Mouse (Mus musculus): ENCODE measurements around the gene Sirt7. TPM values are rescaled to one million over a fixed set of nuclear protein-coding genes. Genes with fewer than 3 reads are reported as not detected.
"Not testable (repeated sequence)": the region's sequence is repeated elsewhere in the genome, so short reads cannot be mapped to it uniquely, and the experiment has no call there.

The Sirt7 gene
- polyA plus RNA-seq, 1 experiment from 2014 or later: 25.6 TPM

GRCm38 (mm10) chr11:120598283-120598989 lies 26.6 kb downstream of the Sirt7 start, which contains the start of the genes Alyref and Anapc11:
Gene Alyref (minus strand): TSS chr11:120598365.
Gene Anapc11 (plus strand): TSS chr11:120598421.
- under 1% methylated on average over 85 of the region's 88 CpGs for WGBS
- Histone ChIP-seq H3K4me2 (replicated peaks) (peak within 1 kb of the TSS; percentile 93), H3K27ac (peak within 1 kb of the TSS; percentile 93), H3K4me3 (peak within 1 kb of the TSS; percentile 92), H3K36me3 (peaks cover 70% of the 10 kb centered on the region), H3K9me3 (no peaks in the 10 kb centered on the region), H3K4me1 (peaks cover 28% of the 10 kb centered on the region), H3K27me3 (no peaks in the 10 kb centered on the region), H3K9ac (peak within 1 kb of the TSS; percentile 99)
- peak; percentile 98 for ATAC-seq (ENCODE audit: low FRiP score, low read depth)

DNA sequence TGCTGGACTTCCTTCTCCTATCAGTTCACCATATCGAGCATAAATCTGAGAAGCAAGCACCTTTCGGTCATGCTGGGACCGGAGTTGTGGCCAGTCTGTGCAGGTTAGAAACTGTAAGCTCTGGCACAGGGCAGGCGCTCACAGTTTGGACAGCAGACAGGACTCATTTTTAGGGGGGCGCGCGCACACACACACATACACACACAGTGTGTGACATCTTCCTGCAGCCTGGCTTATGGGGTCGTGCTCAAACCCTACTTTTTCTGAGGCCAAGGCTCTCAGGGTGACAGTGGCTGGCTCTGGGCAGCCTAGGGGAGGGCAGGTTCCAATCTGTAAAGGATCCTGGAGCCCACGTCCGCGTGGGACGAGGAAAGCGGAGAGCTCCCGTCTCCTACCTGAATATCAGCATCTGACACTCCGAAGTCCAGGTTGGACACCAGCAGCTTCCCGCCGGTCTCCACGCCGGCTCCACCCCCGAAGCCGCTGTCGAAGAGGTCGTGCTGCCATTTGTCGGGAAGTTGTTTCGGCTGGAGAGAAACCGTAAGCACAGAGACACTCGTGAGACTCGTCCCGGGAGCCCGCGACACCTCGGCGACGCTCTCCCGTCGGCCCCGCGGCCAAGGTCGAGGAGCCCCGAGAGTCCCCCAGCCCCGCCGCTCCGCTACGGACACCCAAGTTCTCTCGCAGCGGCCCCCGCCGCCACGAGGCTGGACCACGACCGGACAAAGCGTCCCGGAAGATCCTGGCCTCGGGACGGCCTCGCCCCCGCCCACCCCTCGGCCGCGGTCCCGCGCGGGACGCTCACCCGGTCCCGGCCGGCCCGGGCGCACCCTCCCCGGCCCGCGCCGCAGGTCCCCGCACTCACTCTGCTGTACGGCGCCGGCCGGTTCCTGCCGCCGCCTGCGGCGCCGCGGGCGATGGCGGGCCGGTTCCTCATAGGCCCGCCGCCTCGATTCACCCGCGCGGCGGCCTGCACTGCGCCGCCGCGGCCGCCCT lies 27.5 kb downstream of the Sirt7 start:
- Histone ChIP-seq H3K27ac (peak overlapping the region; percentile 93), H3K9ac (peak overlapping the region; percentile 99), H3K4me3 (peak overlapping the region; percentile 92), H3K36me3 (peaks cover 70% of the 10 kb centered on the region), H3K4me2 (replicated peaks) (peak overlapping the region; percentile 93), H3K9me3 (no peaks in the 10 kb centered on the region), H3K4me1 (peaks cover 28% of the 10 kb centered on the region), H3K27me3 (no peaks in the 10 kb centered on the region)
- peak; percentile 49 for ATAC-seq (ENCODE audit: low FRiP score, low read depth)
- 4% methylated on average over 90 of the region's 99 CpGs for WGBS

DNA sequence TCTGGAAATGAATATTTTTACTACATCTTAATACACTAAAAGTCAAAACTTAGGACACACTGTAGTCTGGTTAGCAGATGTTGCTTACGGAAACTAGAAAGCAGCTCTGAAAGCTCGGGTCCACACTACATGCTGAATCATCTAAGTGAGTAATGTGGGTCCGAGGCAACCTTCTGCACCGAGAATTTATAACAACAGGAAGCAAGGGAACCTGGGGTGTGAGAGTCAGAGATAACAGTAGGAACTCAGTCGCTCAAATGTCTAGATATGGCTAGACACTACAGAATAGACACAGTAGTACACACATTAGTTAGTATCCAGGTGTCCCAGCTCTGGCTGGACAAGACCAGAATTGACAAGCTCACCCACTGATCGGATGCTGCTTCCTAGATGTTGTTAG lies 36.5 kb downstream of the Sirt7 start:
- WGBS: 95% methylated on average over 6 of the region's 6 CpGs
- H3K36me3 ChIP-seq: peaks cover 95% of the 10 kb centered on the region
- no peak overlapping the region for H3K9ac ChIP-seq
- H3K9me3 ChIP-seq: peaks cover 6% of the 10 kb centered on the region; the same call in 1 of the 2 replicates
- H3K27me3 ChIP-seq: no peaks in the 10 kb centered on the region
- no peak overlapping the region for H3K4me3 ChIP-seq
- H3K4me2 ChIP-seq (replicated peaks): no peak overlapping the region
- no peak overlapping the region for H3K27ac ChIP-seq
- ATAC-seq (ENCODE audit: low FRiP score, low read depth): no peak
- H3K4me1 ChIP-seq: no peaks in the 10 kb centered on the region

DNA sequence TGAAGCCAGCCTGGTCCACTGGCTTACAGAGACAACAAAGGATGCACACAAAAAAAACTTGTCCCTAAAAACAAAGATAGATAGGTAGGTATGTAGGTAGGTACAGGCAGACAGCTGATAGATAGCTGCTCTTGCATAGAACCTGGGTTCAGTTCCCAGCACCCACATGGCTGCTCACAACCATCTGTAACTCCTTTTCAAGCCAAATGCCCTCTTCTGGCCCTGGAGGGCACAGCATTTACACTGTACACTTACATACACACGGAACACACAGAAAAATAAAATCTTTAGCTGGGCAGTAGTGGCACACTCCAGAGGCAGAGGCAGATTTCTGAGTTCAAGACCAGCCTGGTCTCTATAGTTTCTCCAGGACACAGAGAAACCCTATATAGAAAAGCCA lies 41.1 kb downstream of the Sirt7 start:
- Histone ChIP-seq H3K36me3 (peaks cover 62% of the 10 kb centered on the region), H3K4me1 (peaks cover 24% of the 10 kb centered on the region), H3K27me3 (no peaks in the 10 kb centered on the region), H3K9ac (no peak overlapping the region), H3K4me3 (no peak overlapping the region), H3K4me2 (replicated peaks) (no peak overlapping the region), H3K9me3 (peaks cover 6% of the 10 kb centered on the region; the same call in 1 of the 2 replicates), H3K27ac (no peak overlapping the region)
- no peak for ATAC-seq (ENCODE audit: low FRiP score, low read depth)
- 93% methylated on average over 1 of the region's 1 CpGs for WGBS

GRCm38 (mm10) chr11:120582982-120583293 lies 42.1 kb downstream of the Sirt7 start:
- not testable (repeated sequence) for H3K27me3 ChIP-seq; H3K27ac ChIP-seq; H3K4me2 ChIP-seq (replicated peaks); H3K9me3 ChIP-seq; H3K9ac ChIP-seq; H3K4me3 ChIP-seq; ATAC-seq (ENCODE audit: low FRiP score, low read depth)
- peaks cover 24% of the 10 kb centered on the region for H3K4me1 ChIP-seq
- peaks cover 62% of the 10 kb centered on the region for H3K36me3 ChIP-seq
- 87% methylated on average over 2 of the region's 2 CpGs for WGBS

DNA sequence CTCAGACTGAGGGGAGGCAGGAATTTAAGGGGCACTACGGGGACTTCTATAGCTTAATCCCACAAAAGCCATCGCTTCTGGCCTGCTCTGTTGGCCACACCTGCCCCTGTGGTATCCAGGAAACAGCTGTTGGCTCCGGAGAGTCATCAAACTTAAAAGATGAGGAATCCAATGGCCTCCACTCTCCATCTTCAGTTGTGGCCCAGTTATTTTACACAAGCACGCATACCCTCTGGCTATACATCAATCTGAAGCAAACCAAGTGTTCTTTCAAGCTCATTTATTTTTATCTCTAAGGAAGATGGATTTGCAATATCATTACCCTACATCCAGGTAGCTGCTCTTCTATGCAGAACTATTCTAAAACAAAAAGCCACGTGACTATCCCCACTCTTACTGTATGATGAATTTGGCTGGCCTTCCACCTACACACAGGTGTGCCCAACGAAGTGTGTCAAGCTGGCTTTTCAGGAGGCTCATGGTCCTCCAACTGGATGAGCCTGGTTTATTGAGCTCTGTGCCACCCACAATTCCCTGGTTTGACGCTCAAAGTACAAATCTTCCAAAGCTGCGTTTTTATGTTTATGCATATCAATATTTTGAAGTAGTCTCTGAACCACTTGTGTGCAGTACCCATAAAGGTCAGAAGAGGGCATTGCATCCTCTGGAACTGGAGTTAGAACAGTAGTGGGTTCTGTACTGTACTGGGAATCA lies 42.6 kb downstream of the Sirt7 start:
- peaks cover 6% of the 10 kb centered on the region; the same call in 1 of the 2 replicates for H3K9me3 ChIP-seq
- peaks cover 62% of the 10 kb centered on the region for H3K36me3 ChIP-seq
- no peaks in the 10 kb centered on the region for H3K27me3 ChIP-seq
- peak overlapping the region; percentile 69 for H3K4me3 ChIP-seq
- ATAC-seq (ENCODE audit: low FRiP score, low read depth): 0 out of 2 replicates have a peak, but pooled peaks have one; percentile 3
- peak overlapping the region; percentile 98 for H3K4me2 ChIP-seq (replicated peaks)
- H3K27ac ChIP-seq: peak overlapping the region; percentile 92
- 61% methylated on average over 8 of the region's 8 CpGs for WGBS
- H3K4me1 ChIP-seq: peaks cover 24% of the 10 kb centered on the region
- peak overlapping the region; percentile 93 for H3K9ac ChIP-seq

DNA sequence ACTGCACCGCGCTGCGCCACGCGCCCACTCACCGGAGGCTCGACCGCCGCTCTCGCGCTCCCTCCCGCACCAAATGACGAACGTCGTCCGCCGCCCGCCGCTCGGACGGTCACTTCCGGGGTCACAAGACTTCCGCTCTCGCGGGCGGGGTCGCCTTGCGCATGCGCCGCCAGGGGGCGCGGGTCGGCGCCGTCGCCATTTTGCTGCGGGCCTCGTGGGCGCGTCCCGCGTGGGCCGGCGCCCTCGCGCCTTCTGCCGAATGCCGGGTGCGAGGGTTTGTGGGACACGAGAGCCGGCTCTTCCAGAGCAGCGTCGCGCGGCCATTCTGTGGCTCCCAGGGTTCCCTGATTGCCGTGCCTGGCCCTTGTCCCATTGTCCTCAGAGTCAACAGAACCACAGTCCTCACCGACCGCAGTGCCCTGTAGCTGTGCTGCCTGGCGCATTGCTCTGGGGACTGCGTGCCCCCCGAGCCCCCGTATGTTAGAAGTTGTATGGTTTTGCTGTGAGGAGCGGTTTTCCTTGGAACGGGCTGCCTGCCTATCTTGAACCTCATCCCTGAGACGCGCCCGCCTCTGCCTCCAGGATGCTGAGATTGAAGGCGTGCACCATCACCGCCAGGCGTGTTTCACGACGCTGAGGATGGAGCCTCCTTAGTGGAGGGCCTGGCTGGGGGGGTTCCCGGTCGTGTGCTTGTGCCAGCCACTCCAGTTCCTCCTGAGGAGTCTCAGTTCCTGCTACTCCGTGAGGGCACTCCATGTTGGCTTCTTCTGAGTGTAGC lies 43.4 kb downstream of the Sirt7 start, which contains the start of gene Arhgdia:
TSS of gene Arhgdia (minus strand) at position 135 of the 778 bp plus-strand sequence.
- ATAC-seq (ENCODE audit: low FRiP score, low read depth): peak; percentile 55
- WGBS: 5% methylated on average over 57 of the region's 75 CpGs
- H3K4me3 ChIP-seq: peak within 1 kb of the TSS; percentile 69
- peaks cover 6% of the 10 kb centered on the region; the same call in 1 of the 2 replicates for H3K9me3 ChIP-seq
- H3K36me3 ChIP-seq: peaks cover 63% of the 10 kb centered on the region
- peak within 1 kb of the TSS; percentile 98 for H3K4me2 ChIP-seq (replicated peaks)
- peak within 1 kb of the TSS; percentile 92 for H3K27ac ChIP-seq
- H3K27me3 ChIP-seq: no peaks in the 10 kb centered on the region
- peaks cover 24% of the 10 kb centered on the region for H3K4me1 ChIP-seq
- peak within 1 kb of the TSS; percentile 93 for H3K9ac ChIP-seq

DNA sequence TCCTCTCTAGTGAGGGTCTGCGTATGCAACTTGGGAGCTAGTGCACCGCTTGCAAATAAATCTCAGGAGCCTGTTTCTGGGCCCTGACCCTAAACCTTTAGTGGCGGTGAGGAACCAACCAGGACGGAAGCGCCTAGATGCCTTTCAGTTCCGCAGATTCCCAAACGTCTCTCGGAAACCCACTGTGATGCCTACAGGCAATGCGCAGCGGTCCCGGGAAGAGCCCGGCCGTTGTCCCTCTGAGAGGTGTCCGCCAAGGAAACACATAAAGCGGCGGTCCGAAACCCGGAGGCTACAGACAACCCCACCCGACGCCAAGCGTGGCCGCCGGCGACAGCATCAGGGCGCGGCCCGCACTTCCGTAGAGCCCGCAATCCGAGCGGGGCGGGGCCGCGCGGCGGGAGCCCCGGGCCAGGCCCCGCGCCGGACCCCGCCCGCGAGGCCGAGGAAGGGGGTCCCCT lies 44.1 kb downstream of the Sirt7 start:
- H3K9me3 ChIP-seq: peaks cover 6% of the 10 kb centered on the region; the same call in 1 of the 2 replicates
- ATAC-seq (ENCODE audit: low FRiP score, low read depth): peak; percentile 26; the same call in 1 of the 2 replicates
- peaks cover 57% of the 10 kb centered on the region for H3K36me3 ChIP-seq
- peak overlapping the region; percentile 69 for H3K4me3 ChIP-seq
- peaks cover 24% of the 10 kb centered on the region for H3K4me1 ChIP-seq
- no peaks in the 10 kb centered on the region for H3K27me3 ChIP-seq
- H3K4me2 ChIP-seq (replicated peaks): peak overlapping the region; percentile 98
- H3K9ac ChIP-seq: peak overlapping the region; percentile 93
- WGBS: under 1% methylated on average over 36 of the region's 44 CpGs
- H3K27ac ChIP-seq: peak overlapping the region; percentile 92

DNA sequence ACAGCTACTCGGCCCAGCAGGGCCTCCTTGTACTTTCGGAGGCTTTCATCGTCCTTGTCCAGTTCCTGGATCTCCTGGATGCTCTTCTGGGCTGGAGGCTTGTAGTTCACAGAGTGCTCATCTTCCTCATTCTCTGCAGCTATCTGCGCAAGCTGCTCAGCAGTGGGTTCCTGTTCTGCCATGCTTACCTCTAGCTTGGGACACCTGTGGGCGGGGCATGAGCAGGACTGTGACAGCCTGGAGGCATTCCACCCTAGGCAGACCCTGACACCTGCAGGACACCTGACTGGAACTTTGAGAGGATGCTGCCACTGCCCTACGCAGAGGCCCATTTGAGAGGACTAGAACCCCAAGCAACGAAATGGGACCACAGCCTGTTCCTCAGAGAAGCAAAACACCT lies 44.9 kb downstream of the Sirt7 start:
- Histone ChIP-seq H3K36me3 (peaks cover 50% of the 10 kb centered on the region), H3K4me2 (replicated peaks) (peak overlapping the region; percentile 98), H3K4me1 (peaks cover 24% of the 10 kb centered on the region), H3K27ac (peak overlapping the region; percentile 92), H3K4me3 (peak overlapping the region; percentile 69), H3K27me3 (no peaks in the 10 kb centered on the region), H3K9me3 (peaks cover 6% of the 10 kb centered on the region; the same call in 1 of the 2 replicates), H3K9ac (peak overlapping the region; percentile 93)
- 61% methylated on average over 7 of the region's 7 CpGs for WGBS
- no peak for ATAC-seq (ENCODE audit: low FRiP score, low read depth)

GRCm38 (mm10) chr11:120579316-120580107 lies 45.5 kb downstream of the Sirt7 start:
- H3K4me1 ChIP-seq: peaks cover 27% of the 10 kb centered on the region
- peak overlapping the region; percentile 92; the same call in 1 of the 2 replicates for H3K27ac ChIP-seq
- H3K9ac ChIP-seq: peak overlapping the region; percentile 93
- WGBS: 64% methylated on average over 15 of the region's 15 CpGs
- H3K4me3 ChIP-seq: peak overlapping the region; percentile 69
- H3K36me3 ChIP-seq: peaks cover 45% of the 10 kb centered on the region
- H3K27me3 ChIP-seq: no peaks in the 10 kb centered on the region
- no peak for ATAC-seq (ENCODE audit: low FRiP score, low read depth)
- H3K4me2 ChIP-seq (replicated peaks): peak overlapping the region; percentile 98
- H3K9me3 ChIP-seq: peaks cover 6% of the 10 kb centered on the region; the same call in 1 of the 2 replicates

All from limb, embryonic 13.5 days (tissue).